Mouse (Mus musculus) heart, adult 8-10 months (tissue): Measurements from ENCODE around the gene Ddx28. TPM values are rescaled to one million over a fixed set of nuclear protein-coding genes. Genes with fewer than 3 reads are reported as not detected.

Experiments used
- DNase-seq: peaks from one replicate; pipeline ENCODE4 v3.0.0; 2022; ENCODE audit warnings: low spot score
- total RNA-seq, 4 experiments: library from RNA; stranded (reverse); gene quantifications; 2 replicates each; pipeline ENCODE4 v1.2.4; 2022

The Ddx28 gene
- total RNA-seq, 4 experiments from 2014 or later: 11.0 to 12.4 (median 11.2) TPM

DNA sequence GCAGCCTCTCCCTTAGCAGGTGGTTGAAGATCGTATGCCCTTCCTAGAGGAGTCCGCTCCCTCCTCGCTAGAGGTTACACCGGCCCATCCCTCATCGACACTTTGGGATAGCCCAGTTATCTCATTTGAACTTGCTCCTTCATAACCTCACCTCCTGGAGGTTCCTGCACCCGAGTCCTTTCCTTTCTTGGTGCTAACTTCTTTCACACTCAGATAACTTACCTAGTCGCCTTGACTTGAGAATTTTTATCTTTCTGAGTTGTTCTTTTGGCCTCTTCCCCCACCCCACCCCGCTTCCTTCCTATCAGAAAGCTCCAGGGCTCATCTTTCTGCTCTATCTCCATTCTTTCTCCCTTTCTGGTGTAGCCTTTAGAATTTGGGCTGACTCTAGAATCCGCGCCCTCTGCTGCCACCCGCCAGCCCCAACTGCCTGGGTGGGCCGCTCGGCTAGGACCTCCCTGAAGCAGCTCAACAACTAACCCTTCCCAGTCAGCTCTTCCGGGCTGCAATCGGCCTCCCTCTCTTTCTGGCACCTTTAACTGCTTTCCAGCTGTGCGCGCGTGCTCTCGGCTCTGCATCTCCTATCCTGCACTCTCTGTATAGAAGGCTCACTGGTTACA lies 44.9 kb downstream of the Ddx28 start:
- no peak for DNase-seq

DNA sequence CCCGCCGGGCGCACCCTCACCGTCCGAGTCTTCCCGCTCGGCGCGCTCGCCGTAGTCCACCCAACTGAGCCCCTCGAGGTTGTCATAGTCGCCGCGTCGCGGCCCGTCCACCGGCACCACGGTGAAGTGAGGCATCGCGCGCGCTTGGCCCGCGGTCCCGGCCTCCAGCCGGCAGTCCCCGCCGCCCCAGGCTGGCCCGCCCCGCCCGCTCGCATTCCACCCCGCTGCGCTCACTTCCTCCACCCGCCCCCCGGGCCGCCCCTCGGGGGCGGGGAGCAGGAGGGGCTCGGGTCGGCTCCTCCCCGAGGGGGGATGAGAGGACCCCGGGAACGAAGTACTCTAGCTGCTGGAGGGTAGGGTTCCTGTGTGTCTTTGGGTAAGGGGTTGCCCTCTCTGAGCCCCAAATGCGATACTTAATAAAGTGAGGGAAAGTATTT lies 45.8 kb downstream of the Ddx28 start, which contains the start of gene Slc12a4:
TSS of gene Slc12a4 (minus strand) at position 193 of the 437 bp plus-strand sequence.
- DNase-seq: peak; percentile 76

DNA sequence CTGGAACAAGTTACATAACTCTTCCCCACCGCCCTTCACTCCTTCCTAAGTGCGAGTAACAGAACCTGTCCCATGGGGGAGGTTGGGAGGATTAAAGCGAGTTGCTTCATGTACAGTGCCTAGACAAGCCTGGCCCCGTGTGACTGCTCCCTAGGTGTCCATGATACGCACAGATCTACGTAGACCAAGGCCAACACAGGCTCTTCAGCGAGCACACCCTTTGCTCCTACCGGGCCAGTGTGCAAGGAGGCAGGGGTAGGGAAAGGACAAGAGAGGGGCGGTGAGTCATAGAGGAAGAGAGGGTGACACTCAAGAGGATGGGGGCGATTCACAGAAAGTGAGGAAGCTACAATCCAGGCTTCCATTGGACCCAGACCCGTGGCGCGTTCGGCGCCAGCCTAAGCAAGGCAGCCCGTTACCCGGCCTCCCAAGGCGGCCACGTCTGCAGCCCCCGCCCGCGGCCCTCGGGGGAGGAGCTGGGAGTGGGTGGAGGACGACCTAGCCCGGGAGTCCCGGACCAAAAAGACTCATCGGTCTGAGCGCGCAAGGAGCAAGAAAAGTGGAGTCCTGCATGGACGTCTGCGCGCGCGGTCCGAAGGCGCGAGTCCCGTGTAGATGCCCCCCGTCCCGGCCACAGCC lies 46.3 kb downstream of the Ddx28 start:
- peak; percentile 18 for DNase-seq

DNA sequence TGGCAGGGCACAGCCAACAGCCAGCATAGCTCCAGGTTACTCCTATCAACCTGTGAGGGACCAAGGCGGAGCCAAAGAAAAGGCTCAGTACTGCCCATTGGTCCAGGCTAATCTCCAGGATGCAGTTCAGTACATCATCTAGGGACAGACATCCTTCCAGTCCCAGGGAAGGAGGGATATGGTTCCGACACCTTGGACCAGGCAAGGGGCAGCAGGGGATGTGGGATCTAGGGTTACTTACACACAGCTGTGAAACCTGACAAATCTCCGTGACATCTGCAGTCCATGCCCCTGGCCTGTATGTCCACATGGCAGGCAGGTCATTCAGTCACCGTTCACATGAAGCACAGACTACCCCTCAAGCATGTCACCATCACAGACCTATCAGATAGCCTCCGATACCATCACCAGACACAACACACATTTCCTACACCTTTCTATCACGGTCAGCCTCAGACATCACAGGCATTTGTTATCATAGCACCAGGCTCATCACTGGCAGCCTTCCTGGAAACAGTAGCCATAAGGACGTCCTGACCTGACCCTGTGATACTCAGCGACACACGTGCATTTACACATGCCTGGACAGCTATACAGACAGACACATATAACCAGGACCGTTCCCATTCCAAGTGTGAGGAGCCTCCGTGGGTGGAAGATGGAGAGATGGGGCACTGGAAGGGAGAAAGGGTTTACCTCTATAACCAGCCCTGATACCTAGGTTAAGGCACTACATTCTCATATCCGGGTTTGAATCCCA lies 47.0 kb downstream of the Ddx28 start:
- no peak for DNase-seq

DNA sequence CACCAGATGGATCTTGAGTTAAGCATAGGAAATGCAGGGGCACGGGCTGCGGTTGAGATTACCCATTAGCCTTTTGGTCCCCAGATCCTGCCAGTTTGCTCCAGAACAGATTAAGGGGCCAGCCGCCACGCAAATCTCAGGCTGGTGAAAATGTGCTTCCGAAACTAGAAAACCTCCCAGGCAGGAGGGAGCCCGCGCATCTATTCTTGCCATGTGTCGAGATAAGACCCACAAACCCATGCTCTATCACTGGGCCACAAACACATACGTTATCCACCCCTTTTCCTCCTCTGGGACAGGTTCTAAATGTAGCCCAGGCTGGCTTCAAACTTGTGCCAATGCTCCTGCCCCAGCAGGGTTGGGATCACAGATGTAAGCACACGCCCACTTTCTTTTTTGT lies 50.1 kb downstream of the Ddx28 start:
- DNase-seq: no peak

DNA sequence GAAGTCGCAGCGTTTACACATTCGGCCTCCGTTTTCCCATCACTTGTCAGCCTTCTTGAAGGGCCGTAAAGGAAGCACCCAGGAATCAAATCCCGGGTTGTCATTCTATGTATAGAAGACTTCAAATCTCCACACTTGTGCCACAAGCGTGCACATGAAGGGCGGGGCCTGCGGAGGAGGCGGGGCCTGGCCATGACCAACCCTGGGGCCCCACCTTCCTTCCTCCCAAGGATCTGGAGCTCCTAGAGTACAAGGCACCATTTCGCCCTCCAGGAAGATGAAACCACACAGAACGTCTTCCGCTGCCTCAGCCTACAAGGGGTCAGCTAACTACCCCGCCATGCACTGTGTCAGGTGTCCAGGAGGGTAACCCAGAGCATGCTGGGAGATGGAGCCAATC lies 50.6 kb downstream of the Ddx28 start:
- no peak for DNase-seq

Other genes starting within 250 kb of the Ddx28 start
- gene Ranbp10, start 184.5 kb downstream of the Ddx28 start, total RNA-seq: 10 to 100 TPM; 17.4 to 20.0 (median 18.7) TPM
- not detected for gene Tsnaxip1, start 184.2 kb downstream of the Ddx28 start, total RNA-seq
- 1 to 10 TPM; 2.0 to 2.6 (median 2.5) TPM for gene Cenpt, start 158.6 kb downstream of the Ddx28 start, total RNA-seq
- gene Thap11, start 156.8 kb downstream of the Ddx28 start, total RNA-seq: 10 to 100 TPM; 26.4 to 30.7 (median 28.0) TPM
- 10 to 100 TPM; 16.4 to 44.3 (median 30.6) TPM for gene Nutf2, start 151.3 kb downstream of the Ddx28 start, total RNA-seq
- 10 to 100 TPM; 23.6 to 25.6 (median 24.2) TPM for gene Edc4, start 131.0 kb downstream of the Ddx28 start, total RNA-seq
- gene Nrn1l, start 118.3 kb downstream of the Ddx28 start, total RNA-seq: 1 to 10 TPM in 1 of 4 experiments, under 1 TPM in 3; 0.49 to 1.1 (median 0.85) TPM
- 10 to 100 TPM; 15.6 to 19.2 (median 18.1) TPM for gene Pskh1, start 111.4 kb downstream of the Ddx28 start, total RNA-seq
- gene Ctrl, start 78.0 kb downstream of the Ddx28 start, total RNA-seq: under 1 TPM in 1 of 4 experiments, not detected in 3; 0.44 TPM
- 10 to 100 TPM; 54.6 to 72.9 (median 62.2) TPM for gene Psmb10, start 73.4 kb downstream of the Ddx28 start, total RNA-seq
- gene Lcat, start 68.5 kb downstream of the Ddx28 start, total RNA-seq: 1 to 10 TPM in 1 of 4 experiments, under 1 TPM in 3; 0.34 to 1.7 (median 0.57) TPM
- 10 to 100 TPM; 39.9 to 50.4 (median 43.5) TPM for gene Slc12a4, start 45.8 kb downstream of the Ddx28 start, total RNA-seq
- not detected for gene Dpep3, start 32.5 kb downstream of the Ddx28 start, total RNA-seq
- 10 to 100 TPM in 1 of 4 experiments, 1 to 10 TPM in 3; 8.5 to 10.9 (median 8.7) TPM for gene Dus2, start 20.5 kb downstream of the Ddx28 start, total RNA-seq
- gene Dpep2nb, start 5.9 kb downstream of the Ddx28 start, total RNA-seq: not detected
- 10 to 100 TPM; 14.1 to 19.5 (median 18.0) TPM for gene Nfatc3, start 47.0 kb upstream of the Ddx28 start, total RNA-seq
- gene Esrp2, start 125.1 kb upstream of the Ddx28 start, total RNA-seq: under 1 TPM; 0.23 to 0.81 (median 0.42) TPM
- 10 to 100 TPM in 1 of 4 experiments, 1 to 10 TPM in 3; 7.7 to 10.0 (median 9.4) TPM for gene Pla2g15, start 138.5 kb upstream of the Ddx28 start, total RNA-seq
- gene Slc7a6, start 157.0 kb upstream of the Ddx28 start, total RNA-seq: 10 to 100 TPM in 1 of 4 experiments, 1 to 10 TPM in 3; 6.9 to 10.8 (median 9.6) TPM
- gene Slc7a6os, start 199.1 kb upstream of the Ddx28 start, total RNA-seq: 10 to 100 TPM in 2 of 4 experiments, 1 to 10 TPM in 2; 8.2 to 11.5 (median 10.0) TPM
- gene Prmt7, start 199.1 kb upstream of the Ddx28 start, total RNA-seq: 10 to 100 TPM; 26.7 to 27.7 (median 26.9) TPM